Mouse (Mus musculus): Measurements from ENCODE around the gene Foxp4.

GRCm38 (mm10) chr17:47887381-47888154 lies 36.9 kb downstream of the Foxp4 start:
- TF ChIP-seq EP300 (IDR thresholded peaks at IDR 0.05; ENCODE audit: low read depth) (no peak), CTCF (IDR thresholded peaks at IDR 0.05; ENCODE audit: low read depth) (no peak)

Measured in liver, embryonic 14.5 days (tissue).